Mouse (Mus musculus): Measurements from ENCODE around the gene Enpp3. TPM values are rescaled to one million over a fixed set of nuclear protein-coding genes. Genes with fewer than 3 reads are reported as not detected.
"Not testable (repeated sequence)": the region's sequence is repeated elsewhere in the genome, so short reads cannot be mapped to it uniquely, and the experiment has no call there.

Gene Enpp3
- total RNA-seq, 2 experiments from 2014 or later: 0.39 to 0.41 TPM

DNA sequence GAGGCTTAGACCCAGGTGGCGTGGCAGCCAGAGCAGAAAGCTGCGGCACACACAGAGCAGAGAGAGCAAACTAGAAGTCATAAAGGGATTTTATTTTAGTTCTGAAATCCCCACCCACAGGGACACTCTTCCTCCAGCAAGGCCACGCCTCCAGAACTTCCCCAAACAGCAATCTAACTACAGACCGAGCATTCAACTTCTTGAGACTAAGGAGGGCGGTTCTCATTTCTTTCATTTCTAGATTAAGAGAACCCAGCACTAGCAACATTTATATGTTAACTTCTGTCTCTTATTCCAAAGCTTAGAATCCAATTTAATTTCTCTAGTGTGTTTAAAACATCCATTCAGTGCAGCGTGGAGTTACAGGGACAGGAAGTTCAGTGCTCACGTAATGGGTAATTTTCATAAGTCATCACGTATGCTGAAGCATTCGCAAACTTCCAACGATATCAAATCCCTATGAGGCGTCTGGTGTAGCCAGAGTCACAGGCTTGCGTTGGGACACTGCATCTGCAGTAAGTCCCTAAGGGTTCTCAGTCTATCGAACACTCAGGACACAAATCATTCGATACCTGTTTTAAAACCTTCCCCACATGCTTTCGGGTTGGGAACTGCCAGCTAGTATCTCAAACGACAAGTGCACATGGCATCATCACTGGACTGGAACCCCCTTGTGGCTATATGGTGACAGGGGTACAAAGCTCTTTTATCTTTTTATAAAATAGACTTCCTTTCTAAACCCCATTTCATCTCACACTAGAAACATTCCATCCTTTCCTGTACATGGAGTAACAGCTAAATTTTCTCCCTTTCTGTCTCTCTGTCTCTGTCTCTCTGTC is 18.7 kb downstream of the Enpp3 start:
- intact Hi-C loops (cut with DNase I): no loop called here
- no peak for DNase-seq (ENCODE audit: low spot score in 2 of 2)

GRCm38 (mm10) chr10:24823265-24823664 is 19.4 kb downstream of the Enpp3 start:
- intact Hi-C loops (cut with DNase I): no loop called here
- DNase-seq (ENCODE audit: low spot score in 2 of 2): no peak

DNA sequence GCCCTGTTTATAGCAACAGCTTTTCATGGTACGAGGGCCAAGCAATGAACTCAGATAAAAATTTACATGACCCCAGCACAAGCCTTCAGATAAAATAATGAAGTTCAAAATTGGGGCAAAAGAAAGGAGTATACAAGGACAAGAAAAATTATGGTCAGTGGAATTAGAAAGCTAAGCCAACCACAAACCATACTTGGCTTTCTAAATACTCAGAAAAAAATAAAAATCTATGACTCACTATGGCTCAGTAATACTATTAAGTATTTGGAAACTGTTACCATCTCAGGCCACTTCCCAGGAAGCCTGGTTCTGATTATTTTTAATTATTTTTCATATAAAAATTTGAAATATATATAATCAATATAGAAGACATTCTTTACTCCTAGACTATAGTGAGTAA is 19.8 kb downstream of the Enpp3 start:
- intact Hi-C loops (cut with DNase I): no loop called here
- DNase-seq (ENCODE audit: low spot score in 2 of 2): no peak

DNA sequence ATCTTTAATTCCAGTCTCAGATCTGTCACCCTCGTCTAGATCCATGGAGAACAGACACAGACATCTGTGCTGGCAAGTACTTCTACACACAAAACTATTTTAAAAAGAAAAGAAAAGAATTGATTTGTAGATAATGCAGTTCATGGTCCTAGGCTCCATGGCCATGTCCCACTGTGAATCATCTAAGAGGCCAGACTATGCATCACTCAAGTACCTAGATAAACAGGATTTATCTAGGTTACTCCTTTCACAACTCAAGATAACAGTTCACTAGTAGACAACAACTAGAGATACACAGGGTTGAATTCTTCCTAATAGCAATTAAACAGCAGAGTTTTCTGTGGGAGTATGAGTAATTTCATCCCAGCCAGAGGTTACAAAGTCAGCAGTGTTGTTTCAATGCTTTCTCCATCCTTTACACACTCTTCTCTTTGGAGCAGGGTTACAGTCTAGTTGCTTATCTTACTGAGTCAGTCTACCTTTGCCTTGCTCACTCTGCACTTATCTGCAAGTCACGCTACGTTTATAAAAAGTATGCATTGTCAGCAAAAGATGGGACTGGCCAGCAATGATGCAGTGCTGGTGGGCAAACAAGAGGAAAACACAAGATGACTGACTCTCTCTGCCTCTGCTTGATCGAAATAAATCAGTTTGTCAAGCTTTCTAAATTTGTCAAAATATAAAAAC is 20.5 kb downstream of the Enpp3 start:
- no peak for DNase-seq (ENCODE audit: low spot score in 2 of 2)
- intact Hi-C loops (cut with DNase I): no loop called here

DNA sequence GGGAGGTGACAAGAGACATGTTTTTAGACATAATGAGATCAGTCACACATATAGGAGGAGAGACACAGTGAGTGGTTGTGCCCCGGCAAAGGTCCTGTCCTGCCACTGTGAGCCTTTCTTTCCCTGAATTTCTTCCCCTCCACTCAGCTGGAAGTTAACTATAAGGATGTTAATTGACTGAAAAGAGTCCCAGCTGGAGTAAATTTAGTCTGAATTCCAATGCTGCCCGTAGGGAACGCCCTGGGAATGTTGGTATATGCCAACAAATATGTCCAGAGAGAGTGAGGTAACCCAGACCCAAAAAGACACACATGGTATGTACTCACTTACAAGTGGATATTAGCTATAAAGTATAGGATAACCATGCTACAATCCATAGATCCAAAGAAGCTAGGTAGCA is 23.1 kb downstream of the Enpp3 start:
- no peak for DNase-seq (ENCODE audit: low spot score in 2 of 2)
- intact Hi-C loops (cut with DNase I): no loop called here

DNA sequence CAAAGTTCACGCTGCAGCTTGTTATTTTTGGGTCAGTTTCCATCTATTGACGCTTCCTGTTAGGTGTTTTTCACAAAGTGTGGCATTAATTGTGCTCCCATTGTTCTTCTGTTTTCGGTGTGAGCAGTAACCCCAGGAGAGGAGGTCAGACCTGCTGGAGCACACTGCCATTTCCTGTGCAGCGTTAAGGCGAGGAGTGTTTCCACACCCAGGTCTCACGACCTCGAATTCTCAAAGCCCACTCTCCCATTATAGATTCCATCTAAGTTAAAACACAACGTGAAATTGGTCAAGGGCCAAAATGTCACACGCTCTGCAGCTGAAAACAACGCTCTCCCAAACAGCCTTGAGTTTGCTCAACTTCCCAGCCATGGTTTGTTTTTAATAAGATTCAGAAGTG is 32.0 kb downstream of the Enpp3 start:
- intact Hi-C loops (cut with DNase I): no loop called here
- no peak for DNase-seq (ENCODE audit: low spot score in 2 of 2)

DNA sequence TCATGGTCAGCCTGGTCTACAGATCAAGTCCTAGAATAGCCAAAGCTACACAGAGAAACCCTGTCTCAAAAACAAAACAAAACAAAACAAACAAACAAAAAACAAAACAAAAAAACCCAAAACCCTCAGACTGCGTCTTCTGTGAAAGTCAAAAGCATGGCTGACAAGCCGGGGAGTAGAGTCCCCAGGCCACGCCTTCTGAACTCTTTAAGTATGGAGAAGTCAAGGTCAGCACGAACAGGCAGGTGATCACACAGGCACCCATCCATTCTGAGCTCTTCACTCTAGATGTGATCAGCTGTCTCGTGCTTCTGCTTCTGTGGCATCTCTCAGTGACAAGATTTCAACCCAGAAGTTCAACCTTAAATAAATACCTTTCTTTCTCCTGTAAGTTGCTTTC is 35.9 kb downstream of the Enpp3 start:
- no peak for DNase-seq (ENCODE audit: low spot score in 2 of 2)

DNA sequence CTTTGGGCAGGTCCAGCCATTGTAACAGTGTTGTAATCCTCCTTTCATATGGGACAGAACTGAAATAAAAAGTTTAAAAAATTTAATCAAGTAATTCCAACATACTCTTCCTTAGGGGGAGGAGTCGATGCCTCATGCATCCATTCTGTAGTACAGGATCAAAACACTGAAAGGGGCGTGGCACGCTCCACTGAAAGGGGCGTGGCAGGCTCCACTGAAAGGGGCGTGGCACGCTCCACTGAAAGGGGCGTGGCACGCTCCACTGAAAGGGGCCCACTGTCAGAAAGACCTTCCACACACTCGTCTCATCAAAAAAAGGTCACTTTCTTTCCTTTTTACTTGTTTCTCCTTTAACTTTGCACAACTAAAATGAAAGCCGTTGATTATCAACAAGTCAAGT is 36.7 kb downstream of the Enpp3 start:
- no peak for DNase-seq (ENCODE audit: low spot score in 2 of 2)

More for the DNA sequence above, 35.9 kb downstream of the Enpp3 start:
- intact Hi-C loops (cut with DNase I): no loop called here

DNA sequence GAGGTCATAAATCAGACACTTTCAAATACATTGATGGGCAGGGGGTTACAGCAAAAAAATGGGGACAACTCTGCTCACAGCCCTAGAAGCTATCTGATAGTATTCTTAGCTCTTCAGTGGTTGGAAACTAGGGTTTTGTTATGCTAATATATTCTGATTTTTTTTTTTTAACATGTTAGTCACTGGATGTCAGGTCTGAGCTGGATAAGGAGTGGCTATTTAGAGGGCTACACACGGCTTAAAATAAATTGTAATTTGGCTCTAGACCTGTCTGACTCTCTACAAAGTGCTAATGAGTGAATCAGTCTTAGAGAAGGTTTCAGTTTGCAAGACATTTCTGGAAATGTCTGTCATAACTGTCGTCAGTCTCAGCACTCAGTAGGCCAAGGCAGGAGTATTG is 37.5 kb downstream of the Enpp3 start:
- intact Hi-C loops (cut with DNase I): no loop called here
- DNase-seq (ENCODE audit: low spot score in 2 of 2): no peak

More for the DNA sequence above, 36.7 kb downstream of the Enpp3 start:
- intact Hi-C loops (cut with DNase I): no loop called here

DNA sequence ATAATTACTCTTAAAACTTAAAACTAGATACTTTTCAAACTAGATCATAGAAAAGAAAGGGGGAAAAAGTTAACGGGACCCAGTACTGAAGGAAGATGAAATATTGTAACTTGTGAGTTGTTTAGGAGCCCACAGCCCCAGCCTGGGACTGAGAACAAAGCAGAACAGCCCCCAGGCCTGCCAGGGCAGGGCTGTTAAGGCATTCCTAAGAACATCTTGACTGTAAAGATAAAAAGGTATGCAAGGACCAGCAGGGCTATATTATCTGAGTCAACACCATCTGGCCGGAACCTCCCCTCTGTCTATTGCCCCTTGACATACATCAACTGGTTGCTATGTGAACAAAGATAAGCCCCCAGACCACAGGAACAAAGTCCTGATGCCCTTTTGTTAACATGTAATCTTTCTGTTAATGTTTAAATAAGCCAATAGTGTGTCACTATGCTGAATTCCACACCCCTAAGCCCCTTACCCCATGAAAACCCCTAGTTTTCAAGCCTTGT is 39.8 kb downstream of the Enpp3 start:
- intact Hi-C loops (cut with DNase I); DNase-seq (ENCODE audit: low spot score in 2 of 2): not testable (repeated sequence)

DNA sequence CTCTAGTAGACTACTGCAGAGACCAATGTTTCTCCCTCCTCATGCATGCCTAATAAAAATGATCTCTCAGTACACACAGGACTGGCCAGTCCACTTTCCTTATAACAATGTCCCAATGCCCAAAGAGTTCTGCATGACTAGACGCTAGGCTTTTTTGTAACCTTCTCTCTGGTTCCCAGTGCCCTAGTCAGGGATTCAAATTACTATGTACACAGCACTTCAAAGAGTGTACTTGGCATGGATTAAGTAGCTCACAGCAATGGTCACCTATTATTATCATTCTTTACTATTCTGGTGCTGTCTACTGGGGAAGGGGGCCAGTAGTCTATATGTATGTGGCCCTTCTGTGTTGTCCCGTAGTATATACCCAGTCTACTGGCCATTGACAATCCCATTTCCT is 40.8 kb downstream of the Enpp3 start:
- intact Hi-C loops (cut with DNase I): no loop called here
- no peak for DNase-seq (ENCODE audit: low spot score in 2 of 2)

DNA sequence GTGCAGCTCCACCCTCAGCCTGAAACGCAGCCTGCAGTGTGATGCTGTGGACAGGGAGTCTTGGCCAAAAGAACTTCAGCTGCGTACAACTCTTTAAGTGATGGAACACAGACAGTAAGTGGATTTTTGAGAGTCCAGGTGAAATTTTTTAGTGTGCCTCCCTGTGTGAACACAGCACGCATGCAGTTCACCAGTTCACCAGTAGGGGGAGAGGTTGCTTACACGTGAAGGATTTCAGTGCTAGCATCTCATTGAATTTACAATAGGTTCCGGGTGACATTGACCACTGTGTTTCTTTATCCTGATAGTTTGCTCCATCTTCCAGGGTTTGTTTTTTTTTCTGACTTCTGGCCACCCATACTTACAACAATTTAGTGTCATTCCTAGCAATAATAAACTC is 45.4 kb downstream of the Enpp3 start:
- peak in 1 of 2 experiments; percentile 11 for DNase-seq (ENCODE audit: low spot score in 2 of 2)
- intact Hi-C loops (cut with DNase I): no loop called here

- DNase-seq (ENCODE audit: low spot score in 2 of 2): no peak
- intact Hi-C loops (cut with DNase I): loop anchor here (5.0 kb wide), 1 partner anchor 160 kb away; no protein-coding TSS in a partner anchor
Observed at GRCm38 (mm10) chr10:24792756-24793155, 49.9 kb downstream of the Enpp3 start.

- intact Hi-C loops (cut with DNase I): loop anchor here (5.0 kb wide), 1 partner anchor 158 kb away; no protein-coding TSS in a partner anchor
- peak; percentile 19 for DNase-seq (ENCODE audit: low spot score in 2 of 2)
Observed at GRCm38 (mm10) chr10:24789747-24790545, 52.7 kb downstream of the Enpp3 start.

DNA sequence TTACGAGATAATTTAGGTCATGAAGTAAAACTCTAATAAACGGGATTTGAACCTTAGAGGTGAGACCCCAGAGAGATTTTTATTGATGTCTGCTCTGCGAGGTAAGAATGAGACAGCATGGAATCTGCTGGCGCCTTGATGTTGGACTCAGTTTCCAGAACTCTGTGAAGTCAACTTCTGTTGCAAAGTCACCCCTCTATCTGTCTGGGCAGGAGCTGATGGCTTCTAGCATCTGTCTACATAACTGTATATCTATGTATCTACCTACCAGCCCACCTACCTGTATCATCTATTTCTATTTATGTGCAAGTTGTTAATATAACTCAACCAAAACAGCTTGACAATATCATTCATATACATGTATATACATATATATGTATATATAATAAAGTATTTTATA is 57.3 kb downstream of the Enpp3 start:
- DNase-seq (ENCODE audit: low spot score in 2 of 2): no peak
- intact Hi-C loops (cut with DNase I): no loop called here

DNA sequence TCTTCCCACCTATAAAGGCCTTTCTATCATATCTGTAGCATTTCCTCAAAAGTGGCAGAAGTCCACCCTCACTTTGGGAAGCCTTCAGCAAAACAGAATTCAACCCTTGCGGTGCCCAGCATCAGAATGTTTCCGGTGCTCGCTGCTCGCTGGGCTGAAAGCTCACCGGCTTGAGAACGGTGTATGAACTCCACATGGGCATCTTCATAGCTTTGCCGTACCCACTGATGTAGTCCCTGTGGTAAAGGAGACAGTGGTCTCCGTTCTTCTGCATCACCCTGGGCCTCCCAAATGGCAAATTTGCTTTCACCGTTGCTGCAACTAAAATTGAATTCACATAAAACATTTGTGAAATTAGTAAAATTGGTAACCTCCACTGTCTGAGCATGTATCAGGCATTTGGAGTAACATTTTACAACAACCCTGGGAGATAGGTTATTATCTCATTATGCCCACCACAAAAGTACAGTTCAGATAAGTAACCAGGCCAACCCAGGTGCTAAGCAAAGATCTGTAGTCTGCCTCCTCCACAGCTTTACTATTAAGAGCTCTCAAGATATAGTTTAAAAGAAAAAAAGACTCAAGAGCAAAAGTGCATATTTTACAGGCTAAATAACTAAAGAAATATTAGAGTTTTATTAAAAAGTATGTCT is 57.9 kb downstream of the Enpp3 start:
- intact Hi-C loops (cut with DNase I): no loop called here

DNA sequence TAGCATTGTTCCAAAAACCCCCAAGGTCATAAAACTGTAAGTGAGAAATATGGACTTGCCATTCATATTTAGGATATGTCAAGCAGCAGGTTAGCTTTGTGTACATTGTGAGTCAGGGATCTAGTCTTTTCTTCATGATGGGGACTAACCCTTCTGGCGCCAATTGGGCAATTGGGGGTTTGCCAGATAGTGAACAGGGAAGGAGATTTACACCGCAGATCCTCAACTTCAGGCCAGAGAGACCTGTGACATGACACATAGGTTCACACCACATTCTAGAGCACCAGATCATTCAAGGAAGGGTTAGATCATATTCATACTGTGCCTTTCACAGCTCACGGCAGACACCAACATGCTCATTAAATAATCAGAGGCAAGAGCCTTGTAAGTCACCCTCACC is 58.7 kb downstream of the Enpp3 start:
- no peak for DNase-seq (ENCODE audit: low spot score in 2 of 2)
- intact Hi-C loops (cut with DNase I): no loop called here

More for the DNA sequence above, 57.9 kb downstream of the Enpp3 start:
- DNase-seq (ENCODE audit: low spot score in 2 of 2): no peak

- DNase-seq (ENCODE audit: low spot score in 2 of 2): peak; percentile 18 to 24
Observed at GRCm38 (mm10) chr10:24778643-24779020, 64.0 kb downstream of the Enpp3 start.

DNA sequence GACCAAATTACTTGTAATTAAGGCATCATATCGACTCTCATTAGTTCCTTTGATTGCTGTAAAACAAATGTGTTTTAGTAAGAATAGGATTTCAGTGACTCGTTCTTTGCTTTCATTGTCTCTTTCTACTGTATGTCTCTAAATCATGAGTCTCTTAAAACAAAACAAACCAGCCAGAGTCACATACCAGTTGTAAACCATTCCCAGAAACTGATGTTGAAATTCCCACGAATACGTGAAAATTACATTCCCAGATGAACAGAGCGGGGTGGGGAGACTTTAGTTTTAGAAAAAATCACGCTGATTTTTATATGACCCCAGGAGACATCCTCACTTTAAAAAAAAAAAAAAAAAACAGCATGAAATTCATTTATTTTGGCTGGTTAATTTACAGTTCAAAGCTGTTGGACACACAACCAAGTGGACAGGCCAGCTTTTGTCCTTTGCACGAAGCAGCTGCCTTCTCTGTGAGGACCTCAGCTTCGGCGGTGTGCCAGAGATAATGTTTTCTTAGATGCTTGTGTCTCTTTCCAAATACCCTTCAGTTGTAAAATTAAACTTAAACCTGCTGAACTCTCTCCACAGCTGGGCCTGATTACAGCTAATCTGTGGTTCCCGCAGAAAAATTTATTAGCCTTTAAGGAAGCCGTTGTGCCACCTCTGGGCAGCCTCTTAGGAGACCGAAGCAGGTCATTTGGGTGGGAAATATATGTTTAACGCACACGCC is 64.5 kb downstream of the Enpp3 start:
- intact Hi-C loops (cut with DNase I): no loop called here
- no peak for DNase-seq (ENCODE audit: low spot score in 2 of 2)

More at GRCm38 (mm10) chr10:24778643-24779020, 64.0 kb downstream of the Enpp3 start:
- intact Hi-C loops (cut with DNase I): no loop called here
